Mouse (Mus musculus): ENCODE data around the gene Pdcd10.

- TF ChIP-seq POLR2A (IDR thresholded peaks at IDR 0.05; ENCODE audit: borderline replicate concordance, insufficient read depth, low read length) = no peak
- no peak for TF ChIP-seq CTCF (IDR thresholded peaks at IDR 0.05; ENCODE audit: borderline replicate concordance, insufficient read depth, low read depth, low read length)
Measured at GRCm38 (mm10) chr3:75541259-75541658, 15.4 kb downstream of the Pdcd10 start.

All from cerebellum, adult 2 months (tissue).